Mouse (Mus musculus) E14TG2a.4 (cell line): ENCODE data around the gene Fam107a.

Source experiments
- CTCF ChIP-seq: conservative IDR thresholded peaks from 2 replicates; pipeline ENCODE4 v1.5.1; 2014; ENCODE audit warnings: low read length
- NANOG ChIP-seq: IDR thresholded peaks from 2 replicates; pipeline ENCODE4 v1.6.1; 2014; ENCODE audit warnings: borderline replicate concordance, low read length, mixed read lengths
- POU5F1 ChIP-seq: IDR thresholded peaks from 2 replicates; pipeline ENCODE4 v1.6.1; 2014; ENCODE audit warnings: low read length, borderline replicate concordance

GRCm38 (mm10) chr14:8308650-8309049 lies 9.2 kb downstream of the Fam107a start:
- TF ChIP-seq CTCF (no peak), POU5F1 (no peak), NANOG (no peak)
